Mouse (Mus musculus): ENCODE data around the gene Tmeff2. TPM values are rescaled to one million over a fixed set of nuclear protein-coding genes. Genes with fewer than 3 reads are reported as not detected.

Gene Tmeff2
- total RNA-seq, 1 experiment from 2014 or later, result not detected

DNA sequence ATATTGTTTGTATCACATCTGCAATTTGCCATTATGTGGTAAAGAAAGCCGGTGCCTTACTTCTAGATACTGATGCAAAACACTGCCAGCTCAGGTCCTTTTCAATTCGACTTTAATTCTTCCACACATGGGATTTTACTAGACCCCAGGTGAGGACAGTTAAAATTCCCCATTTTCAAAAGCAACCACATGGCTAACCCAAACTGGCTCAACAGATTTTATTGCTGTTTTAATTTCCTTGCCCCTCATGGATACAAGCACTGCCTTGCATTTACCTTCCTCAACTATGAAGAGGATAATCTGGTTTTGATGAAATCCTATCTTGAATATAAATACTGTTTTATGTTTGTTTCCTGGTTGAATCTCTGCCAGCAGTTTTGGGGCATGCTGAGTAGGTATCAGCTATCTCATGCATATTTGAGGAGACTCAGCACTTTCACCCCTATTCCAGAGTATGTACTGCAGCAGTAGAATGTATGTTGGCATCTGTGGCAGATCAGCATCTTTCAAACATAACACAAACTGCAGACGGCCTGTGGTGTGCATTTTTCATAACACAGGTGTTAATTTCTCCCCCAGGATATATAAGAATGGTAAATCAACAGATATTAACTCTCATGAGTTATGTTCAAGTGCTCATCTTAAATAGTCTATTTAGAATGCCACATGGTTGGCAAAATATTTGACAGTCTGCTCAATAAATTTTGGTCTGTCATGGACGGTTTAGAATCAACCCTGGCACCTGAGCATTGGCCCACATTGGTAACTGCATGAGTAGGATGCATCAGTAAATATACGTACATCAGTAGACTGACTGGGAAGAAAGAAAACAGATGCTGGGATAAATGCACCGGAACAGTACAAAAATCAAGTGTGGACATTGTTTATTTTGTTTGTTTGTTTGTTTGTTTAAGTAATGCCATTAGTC lies 72.3 kb downstream of the Tmeff2 start:
- ATAC-seq (ENCODE audit: extremely low read depth, insufficient number of reproducible peaks, low FRiP score, poor library complexity, severe bottlenecking), result no peak

- ATAC-seq (ENCODE audit: extremely low read depth, insufficient number of reproducible peaks, low FRiP score, poor library complexity, severe bottlenecking), result no peak
These were observed 79.1 kb downstream of the Tmeff2 start for GRCm38 (mm10) chr1:50979358-50980081.

- no peak for ATAC-seq (ENCODE audit: extremely low read depth, insufficient number of reproducible peaks, low FRiP score, poor library complexity, severe bottlenecking)
These were observed 80.1 kb downstream of the Tmeff2 start for GRCm38 (mm10) chr1:50980591-50980990.

DNA sequence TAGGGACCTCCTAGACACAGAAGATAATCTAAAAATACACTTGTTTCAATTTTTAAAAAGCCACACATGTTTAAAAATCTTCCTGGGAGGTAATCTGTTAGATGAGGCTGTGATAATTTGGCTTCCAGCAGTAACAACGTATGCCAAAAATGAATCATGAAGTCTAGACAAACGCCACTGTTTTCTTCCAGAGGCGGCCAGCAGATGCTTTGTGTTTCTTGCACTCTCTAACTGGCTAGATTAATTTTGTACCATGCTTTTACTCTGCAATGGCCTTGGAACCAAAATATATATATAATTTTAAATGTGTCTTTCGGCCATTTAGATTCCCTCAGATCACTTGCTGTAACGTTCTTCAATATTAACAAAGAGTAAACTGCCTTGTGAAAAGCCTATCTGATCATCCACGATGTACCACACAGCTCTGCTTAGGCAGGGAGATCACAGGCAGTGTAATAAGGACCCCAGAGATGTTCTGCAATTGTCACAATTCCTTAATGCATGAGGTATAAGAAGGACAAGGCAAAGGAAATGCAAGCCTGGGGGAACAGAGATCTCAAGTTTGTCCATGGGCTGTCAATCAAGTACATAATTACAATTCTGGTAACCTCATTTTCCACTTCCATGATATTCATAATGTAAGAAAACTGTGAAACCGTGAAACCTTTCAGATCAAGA lies 80.8 kb downstream of the Tmeff2 start:
- no peak for ATAC-seq (ENCODE audit: extremely low read depth, insufficient number of reproducible peaks, low FRiP score, poor library complexity, severe bottlenecking)

GRCm38 (mm10) chr1:50990661-50991060 lies 90.2 kb downstream of the Tmeff2 start:
- no peak for ATAC-seq (ENCODE audit: extremely low read depth, insufficient number of reproducible peaks, low FRiP score, poor library complexity, severe bottlenecking)

- ATAC-seq (ENCODE audit: extremely low read depth, insufficient number of reproducible peaks, low FRiP score, poor library complexity, severe bottlenecking), result no peak
These were observed 94.1 kb downstream of the Tmeff2 start for GRCm38 (mm10) chr1:50994505-50994904.

DNA sequence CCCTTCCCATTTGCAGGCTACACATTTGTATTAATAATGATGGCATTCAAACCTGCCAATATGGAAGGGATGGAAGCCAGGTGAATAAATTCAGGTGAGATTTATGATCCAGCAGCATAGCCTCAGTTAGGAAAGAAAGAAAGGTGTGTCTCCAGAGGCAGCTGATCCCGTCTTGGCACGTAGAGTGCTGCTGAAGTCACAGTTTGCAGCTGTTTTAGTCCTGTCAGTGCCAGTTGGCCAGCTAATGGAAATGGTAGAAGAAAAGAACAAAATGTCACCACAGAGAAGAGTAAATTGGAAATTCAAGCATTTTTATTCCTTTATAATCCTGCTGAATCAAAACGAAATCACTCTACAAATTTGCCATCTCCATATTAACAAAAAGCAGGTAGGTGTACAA lies 99.3 kb downstream of the Tmeff2 start:
- no peak for ATAC-seq (ENCODE audit: extremely low read depth, insufficient number of reproducible peaks, low FRiP score, poor library complexity, severe bottlenecking)

- ATAC-seq (ENCODE audit: extremely low read depth, insufficient number of reproducible peaks, low FRiP score, poor library complexity, severe bottlenecking), result no peak
These were observed 107.9 kb downstream of the Tmeff2 start for GRCm38 (mm10) chr1:51008344-51008743.

DNA sequence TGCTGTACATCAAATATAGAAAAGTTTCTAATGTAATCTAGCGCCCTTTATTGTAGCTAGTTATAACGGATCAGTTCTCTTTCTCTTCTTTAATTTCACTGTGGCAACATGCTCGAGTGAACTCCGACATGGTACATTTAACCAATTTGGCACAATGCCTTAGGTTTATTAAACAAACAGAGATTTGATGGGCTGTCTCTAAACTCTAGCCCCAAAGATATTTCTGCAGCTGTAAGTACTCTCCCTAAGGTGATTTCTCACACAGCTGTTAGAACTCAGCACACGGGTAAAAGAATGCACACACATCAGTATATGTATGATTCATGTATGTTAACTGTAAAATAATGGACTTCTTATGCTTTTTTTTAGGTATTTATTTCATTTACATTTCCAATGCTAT lies 139.8 kb downstream of the Tmeff2 start:
- no peak for ATAC-seq (ENCODE audit: extremely low read depth, insufficient number of reproducible peaks, low FRiP score, poor library complexity, severe bottlenecking)

GRCm38 (mm10) chr1:51044810-51045209 lies 144.4 kb downstream of the Tmeff2 start:
- no peak for ATAC-seq (ENCODE audit: extremely low read depth, insufficient number of reproducible peaks, low FRiP score, poor library complexity, severe bottlenecking)

- no peak for ATAC-seq (ENCODE audit: extremely low read depth, insufficient number of reproducible peaks, low FRiP score, poor library complexity, severe bottlenecking)
These were observed 164.1 kb downstream of the Tmeff2 start for GRCm38 (mm10) chr1:51064549-51064948.

DNA sequence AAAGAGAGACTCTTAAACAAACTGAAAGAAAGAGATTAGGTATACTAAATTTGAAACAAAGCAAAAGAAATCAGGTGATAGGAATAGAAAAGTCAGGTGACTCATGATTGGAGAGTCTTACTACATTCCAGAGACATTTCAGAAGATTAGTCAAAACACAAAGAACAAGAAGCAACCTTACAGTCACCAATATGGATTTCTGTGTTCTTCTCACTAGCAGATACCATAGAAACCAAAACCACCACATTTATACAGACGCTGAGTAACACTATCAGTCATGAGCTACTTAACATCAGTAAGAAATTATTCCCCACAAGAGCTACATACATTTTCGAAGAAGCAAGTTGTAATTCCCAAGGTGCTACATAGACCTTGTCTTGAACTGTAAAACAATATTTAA lies 165.2 kb downstream of the Tmeff2 start:
- ATAC-seq (ENCODE audit: extremely low read depth, insufficient number of reproducible peaks, low FRiP score, poor library complexity, severe bottlenecking), result no peak

- no peak for ATAC-seq (ENCODE audit: extremely low read depth, insufficient number of reproducible peaks, low FRiP score, poor library complexity, severe bottlenecking)
These were observed 168.4 kb downstream of the Tmeff2 start for GRCm38 (mm10) chr1:51068814-51069213.

GRCm38 (mm10) chr1:51069288-51069687 lies 168.8 kb downstream of the Tmeff2 start:
- ATAC-seq (ENCODE audit: extremely low read depth, insufficient number of reproducible peaks, low FRiP score, poor library complexity, severe bottlenecking), result no peak

DNA sequence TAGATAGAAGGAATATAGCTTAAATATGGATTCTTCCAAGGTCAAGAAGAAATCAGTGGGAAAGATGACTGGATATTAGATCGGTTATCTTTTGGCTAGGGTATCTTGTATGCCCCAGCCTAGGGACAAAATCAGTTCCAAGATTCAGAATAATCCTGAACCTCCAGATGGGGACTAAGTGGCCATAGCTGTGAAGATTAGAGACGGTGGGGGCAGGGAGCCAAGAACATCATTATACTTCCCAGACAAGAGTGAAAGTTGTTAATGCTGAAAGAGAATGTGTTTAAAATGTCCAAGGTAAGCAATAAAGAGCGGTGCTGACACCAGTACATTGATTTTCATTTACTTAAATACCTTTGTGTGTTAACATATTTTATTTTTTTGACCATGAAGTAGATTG lies 173.6 kb downstream of the Tmeff2 start:
- no peak for ATAC-seq (ENCODE audit: extremely low read depth, insufficient number of reproducible peaks, low FRiP score, poor library complexity, severe bottlenecking)

GRCm38 (mm10) chr1:51075785-51076771 lies 175.6 kb downstream of the Tmeff2 start:
- no peak for ATAC-seq (ENCODE audit: extremely low read depth, insufficient number of reproducible peaks, low FRiP score, poor library complexity, severe bottlenecking)

- ATAC-seq (ENCODE audit: extremely low read depth, insufficient number of reproducible peaks, low FRiP score, poor library complexity, severe bottlenecking), result no peak
These were observed 188.5 kb downstream of the Tmeff2 start for GRCm38 (mm10) chr1:51088921-51089320.

DNA sequence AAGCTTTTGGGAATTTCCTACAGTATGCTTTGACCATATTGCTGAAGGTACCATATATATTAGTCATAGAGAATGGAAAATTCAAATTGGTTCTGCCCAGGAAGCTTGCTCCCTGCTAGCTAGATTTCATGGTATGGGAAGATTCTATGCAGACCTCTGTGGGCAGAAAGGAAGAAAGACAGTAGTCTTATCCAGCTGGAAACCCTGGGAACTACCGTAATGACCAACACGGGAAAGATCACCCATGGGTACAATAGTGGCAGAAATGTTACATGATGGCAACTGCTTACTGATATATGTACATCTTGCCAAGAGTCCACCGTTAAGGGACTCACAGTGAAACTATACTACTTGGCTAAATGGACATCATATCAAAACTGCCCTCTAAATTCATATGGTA lies 189.4 kb downstream of the Tmeff2 start:
- ATAC-seq (ENCODE audit: extremely low read depth, insufficient number of reproducible peaks, low FRiP score, poor library complexity, severe bottlenecking), result no peak
